Mouse (Mus musculus) intestine, embryonic 16.5 days (tissue): ENCODE measurements around the gene Acap2. TPM values are rescaled to one million over a fixed set of nuclear protein-coding genes. Genes with fewer than 3 reads are reported as not detected.

ENCODE experiments used
- ATAC-seq: fragments of 200-750 bp; cut with Nextera tagmentation; 2 replicates; pipeline ENCODE4 v1.8.0; 2017; ENCODE audit warnings: moderate TSS enrichment, moderate library complexity
- H3K27ac ChIP-seq: fragments of 300-500 bp; sonication (generic); 2 replicates; pipeline ENCODE4 v1.5.1; 2014; ENCODE audit warnings: mild to moderate bottlenecking, low read length
- H3K27me3 ChIP-seq: fragments of 300-500 bp; sonication (generic); replicated peaks from 2 replicates; pipeline ENCODE4 v1.6.1; 2014; ENCODE audit warnings: low read length, control low read depth, mixed read lengths; ENCODE audit not compliant: control insufficient read depth, insufficient read depth
- H3K36me3 ChIP-seq: fragments of 300-500 bp; sonication (generic); 2 replicates; pipeline ENCODE4 v1.6.1; 2014; ENCODE audit warnings: low read length, control low read depth; ENCODE audit not compliant: control insufficient read depth, insufficient read depth
- H3K4me1 ChIP-seq: fragments of 300-500 bp; sonication (generic); 2 replicates; pipeline ENCODE4 v1.6.1; 2014; ENCODE audit warnings: low read length, control low read depth, mixed read lengths; ENCODE audit not compliant: control insufficient read depth, insufficient read depth
- H3K4me2 ChIP-seq: fragments of 300-500 bp; sonication (generic); 2 replicates; pipeline ENCODE4 v1.6.1; 2014; ENCODE audit warnings: low read depth, low read length, control low read depth
- H3K4me3 ChIP-seq: fragments of 300-500 bp; sonication (generic); 2 replicates; pipeline ENCODE4 v1.5.1; 2014; ENCODE audit warnings: mild to moderate bottlenecking, low read length
- H3K9ac ChIP-seq: fragments of 300-500 bp; sonication (generic); 2 replicates; pipeline ENCODE4 v1.6.1; 2014; ENCODE audit warnings: low read depth, low read length
- H3K9me3 ChIP-seq: fragments of 300-500 bp; sonication (generic); 2 replicates; pipeline ENCODE4 v1.6.1; 2016; ENCODE audit warnings: low read length, control low read depth; ENCODE audit not compliant: control insufficient read depth
- WGBS: fragments of 180-500 bp; shearing (Covaris S2); extraction: QIAGEN DNeasy Blood & Tissue Kit; methylation state at CpG from one replicate; pipeline ENCODE4 v1.1.7; 2014; 5-methylcytosine and 5-hydroxymethylcytosine counted together
- polyA plus RNA-seq: library from polyadenylated mRNA; unstranded; fragments of >200 nt; fragmentation: Nextera tagmentation; extraction: Ambion mirVana; gene quantifications from 2 replicates; pipeline ENCODE4 v1.2.1, GENCODE M21; 2015

Acap2 gene
- polyA plus RNA-seq, 1 experiment from 2014 or later = 14.7 TPM

DNA sequence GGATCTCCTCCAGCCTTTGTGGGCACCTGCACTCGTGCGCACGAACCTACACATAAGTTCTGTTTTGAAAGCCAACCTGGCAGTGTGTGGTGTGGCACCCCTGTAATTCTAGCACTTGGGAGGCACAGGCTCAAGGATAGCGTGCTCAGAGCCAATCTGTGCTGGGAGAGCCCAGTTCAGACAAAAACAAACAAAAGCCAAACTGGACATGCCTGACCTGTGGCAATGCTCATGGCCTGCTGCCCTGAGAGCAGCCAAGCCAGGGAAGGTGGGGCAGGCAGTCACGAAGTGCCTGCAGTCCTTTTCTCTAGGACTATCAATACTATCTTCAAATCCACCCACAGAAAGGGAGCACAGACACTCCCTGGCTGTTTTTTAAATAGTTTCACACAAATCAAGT, 157.9 kb downstream of the Acap2 start:
- Histone ChIP-seq H3K9ac (no peak overlapping the region), H3K36me3 (no peaks in the 10 kb centered on the region), H3K27ac (no peak overlapping the region), H3K27me3 (no peaks in the 10 kb centered on the region), H3K4me2 (no peak overlapping the region), H3K9me3 (no peaks in the 10 kb centered on the region; the same call in 1 of the 2 replicates), H3K4me1 (no peaks in the 10 kb centered on the region), H3K4me3 (no peak overlapping the region)
- WGBS = 87% methylated on average over 5 of the region's 5 CpGs
- ATAC-seq = no peak

Other genes starting within 250 kb of the Acap2 start
- 4.9 and 10.5 TPM in 2 replicates for gene Xxylt1, start 119.8 kb downstream of the Acap2 start, polyA plus RNA-seq
- gene Ppp1r2, start 74.0 kb upstream of the Acap2 start, polyA plus RNA-seq = 76.2 and 84.2 TPM in 2 replicates
- 0.82 and 0.83 TPM in 2 replicates for gene Apod, start 113.6 kb upstream of the Acap2 start, polyA plus RNA-seq
- 272 and 331 TPM in 2 replicates for gene Bdh1, start 221.0 kb upstream of the Acap2 start, polyA plus RNA-seq